Mouse (Mus musculus): Measurements from ENCODE around the gene Lelp1. TPM values are rescaled to one million over a fixed set of nuclear protein-coding genes. Genes with fewer than 3 reads are reported as not detected.

Gene Lelp1
- polyA plus RNA-seq, 1 experiment from 2014 or later, result not detected

Other genes with a start within 250 kb of the Lelp1 start
- gene Pglyrp3, start 128.2 kb downstream of the Lelp1 start, polyA plus RNA-seq (2015; fragmentation: Nextera tagmentation; extraction: Ambion mirVana), result not detected in 2 replicates
- 0.97 and 4.2 TPM in 2 replicates for gene Lor, start 59.6 kb downstream of the Lelp1 start, polyA plus RNA-seq (2015; fragmentation: Nextera tagmentation; extraction: Ambion mirVana)
- gene Prr9, start 18.8 kb downstream of the Lelp1 start, polyA plus RNA-seq (2015; fragmentation: Nextera tagmentation; extraction: Ambion mirVana), result not detected in 2 replicates
- gene Sprr2a1, start 73.1 kb upstream of the Lelp1 start, polyA plus RNA-seq (2015; fragmentation: Nextera tagmentation; extraction: Ambion mirVana), result not detected in 2 replicates
- 2.6 and 6.3 TPM in 2 replicates for gene Sprr2a2, start 73.2 kb upstream of the Lelp1 start, polyA plus RNA-seq (2015; fragmentation: Nextera tagmentation; extraction: Ambion mirVana)
- gene Sprr2a3, start 142.7 kb upstream of the Lelp1 start, polyA plus RNA-seq (2015; fragmentation: Nextera tagmentation; extraction: Ambion mirVana), result 1.0 TPM in 1 of 2 replicates, not detected in the other
- not detected in 2 replicates for gene Sprr2b, start 173.9 kb upstream of the Lelp1 start, polyA plus RNA-seq (2015; fragmentation: Nextera tagmentation; extraction: Ambion mirVana)
- gene Sprr2d, start 196.4 kb upstream of the Lelp1 start, polyA plus RNA-seq (2015; fragmentation: Nextera tagmentation; extraction: Ambion mirVana), result not detected in 2 replicates
- not detected in 2 replicates for gene Sprr2e, start 209.4 kb upstream of the Lelp1 start, polyA plus RNA-seq (2015; fragmentation: Nextera tagmentation; extraction: Ambion mirVana)
- 13.1 and 30.3 TPM in 2 replicates for gene Sprr2f, start 222.4 kb upstream of the Lelp1 start, polyA plus RNA-seq (2015; fragmentation: Nextera tagmentation; extraction: Ambion mirVana)
- gene Sprr2h, start 242.9 kb upstream of the Lelp1 start, polyA plus RNA-seq (2015; fragmentation: Nextera tagmentation; extraction: Ambion mirVana), result not detected in 2 replicates

Measured in kidney, embryonic 15.5 days (tissue).